In the genomic region with DNA sequence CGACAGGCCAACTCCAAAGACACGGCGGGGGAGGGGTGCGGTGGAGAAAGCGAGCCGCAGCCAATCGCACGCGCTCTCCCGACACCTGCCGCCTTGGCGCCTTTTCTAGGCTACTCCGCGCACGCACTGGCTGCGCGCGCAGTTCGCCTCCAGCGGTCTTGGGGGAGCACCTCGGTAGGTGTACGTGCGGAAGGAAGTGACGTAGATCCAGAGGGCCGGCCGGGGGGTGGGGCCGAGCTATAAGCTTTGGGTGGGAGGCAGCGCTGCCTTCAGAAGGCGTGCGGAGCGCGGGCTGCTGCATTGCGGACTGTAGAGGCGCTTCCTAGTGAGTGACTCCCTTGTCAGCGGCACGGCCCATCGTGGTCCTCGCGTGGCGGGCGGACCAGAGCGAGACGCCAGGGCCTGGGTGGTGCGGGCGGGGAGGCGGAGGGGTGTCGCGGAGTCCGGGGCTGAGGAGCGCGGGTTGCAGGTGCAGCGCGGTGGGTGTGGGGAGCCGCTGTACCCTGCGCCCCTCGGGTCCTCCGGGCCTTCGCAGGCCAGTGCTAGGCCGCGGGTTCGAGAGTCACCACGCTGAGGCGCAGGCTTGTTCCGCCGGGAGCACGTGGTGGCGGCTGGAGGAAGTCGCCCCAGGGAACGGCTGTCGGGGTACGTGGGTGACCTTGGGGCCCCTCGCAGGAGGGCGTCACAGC, we compare ENCODE assay signal across 7 mouse cellular contexts. TPM values are rescaled to one million over a fixed set of nuclear protein-coding genes. Genes with fewer than 3 reads are reported as not detected.
A peak's percentile ranks its signal among the peaks of the same experiment; 100 is the strongest.
DNase-seq lines count a peak whose midpoint lies in the region; ATAC-seq lines count a peak whose summit lies in the region.

TSS of gene Tfrc (plus strand) at position 209 of the 689 bp plus-strand sequence.

- H3K36me3 ChIP-seq in embryonic facial prominence, embryonic 11.5 days (replicated peaks; ENCODE audit: control insufficient read depth, insufficient read depth, low read depth, low read length): no peaks in the 10 kb centered on the region
- peaks cover 6% of the 10 kb centered on the region; the same call in 1 of the 2 replicates for H3K36me3 ChIP-seq in limb, embryonic 10.5 days
- no peaks in the 10 kb centered on the region for H3K36me3 ChIP-seq in midbrain, embryonic 13.5 days

- H3K9me3 ChIP-seq in embryonic facial prominence, embryonic 11.5 days (replicated peaks; ENCODE audit: control insufficient read depth, low read length): no peaks in the 10 kb centered on the region
- H3K9me3 ChIP-seq in limb, embryonic 10.5 days (replicated peaks): no peaks in the 10 kb centered on the region
- no peaks in the 10 kb centered on the region for H3K9me3 ChIP-seq in midbrain, embryonic 13.5 days

- peak within 1 kb of the TSS; percentile 78 for H3K9ac ChIP-seq in embryonic facial prominence, embryonic 11.5 days (replicated peaks; ENCODE audit: low read length)
- peak within 1 kb of the TSS; percentile 89 for H3K9ac ChIP-seq in midbrain, embryonic 13.5 days (replicated peaks)

- H3K4me1 ChIP-seq in embryonic facial prominence, embryonic 11.5 days (ENCODE audit: control insufficient read depth, insufficient read depth, low read length): no peaks in the 10 kb centered on the region
- peaks cover 20% of the 10 kb centered on the region for H3K4me1 ChIP-seq in limb, embryonic 10.5 days
- peaks cover 21% of the 10 kb centered on the region for H3K4me1 ChIP-seq in midbrain, embryonic 13.5 days (replicated peaks)

- ATAC-seq in embryonic facial prominence, embryonic 11.5 days (replicated peaks; ENCODE audit: insufficient number of reproducible peaks, low FRiP score, low TSS enrichment, low read depth): peak; percentile 98
- ATAC-seq in granulocyte monocyte progenitor cell, adult 5-6 weeks (replicated peaks; ENCODE audit: poor library complexity, severe bottlenecking): peak; percentile 96
- peak; percentile 100 for ATAC-seq in midbrain, embryonic 13.5 days

- WGBS in embryonic facial prominence, embryonic 11.5 days: under 1% methylated on average over 72 of the region's 73 CpGs
- under 1% methylated on average over 73 of the region's 73 CpGs for WGBS in limb, embryonic 10.5 days
- WGBS in midbrain, embryonic 13.5 days: under 1% methylated on average over 72 of the region's 73 CpGs

- no peaks in the 10 kb centered on the region for H3K27me3 ChIP-seq in embryonic facial prominence, embryonic 11.5 days (ENCODE audit: control insufficient read depth, insufficient read depth, low read length)
- no peaks in the 10 kb centered on the region for H3K27me3 ChIP-seq in limb, embryonic 10.5 days (ENCODE audit: low read depth, poor library complexity, severe bottlenecking)
- peaks cover 15% of the 10 kb centered on the region for H3K27me3 ChIP-seq in midbrain, embryonic 13.5 days

- peak within 1 kb of the TSS; percentile 85 for H3K4me3 ChIP-seq in embryonic facial prominence, embryonic 11.5 days (ENCODE audit: low read depth, low read length)
- peak within 1 kb of the TSS; percentile 92 for H3K4me3 ChIP-seq in limb, embryonic 10.5 days
- H3K4me3 ChIP-seq in midbrain, embryonic 13.5 days (replicated peaks): peak within 1 kb of the TSS; percentile 88

- peak; percentile 98 for DNase-seq in adrenal gland, postnatal 14 days
- peak; percentile 100 for DNase-seq in embryonic facial prominence, embryonic 11.5 days (ENCODE audit: low spot score)
- peak; percentile 99 for DNase-seq in kidney, adult 11 months
- DNase-seq in limb, embryonic 10.5 days (ENCODE audit: low spot score): peak; percentile 99
- DNase-seq in spleen, adult 12 weeks (ENCODE audit: low spot score): peak; percentile 94

- H3K27ac ChIP-seq in embryonic facial prominence, embryonic 11.5 days (replicated peaks; ENCODE audit: low read depth, low read length): peak within 1 kb of the TSS; percentile 89
- H3K27ac ChIP-seq in limb, embryonic 10.5 days: peak within 1 kb of the TSS; percentile 94
- peak within 1 kb of the TSS; percentile 95 for H3K27ac ChIP-seq in midbrain, embryonic 13.5 days

- peak within 1 kb of the TSS; percentile 86 for H3K4me2 ChIP-seq in embryonic facial prominence, embryonic 11.5 days (ENCODE audit: low read depth, low read length)
- H3K4me2 ChIP-seq in midbrain, embryonic 13.5 days (replicated peaks): peak within 1 kb of the TSS; percentile 70

RNA-seq across cellular contexts. Expression of gene Tfrc, which starts in this region (rescaled TPM):
- total RNA-seq in adrenal gland, postnatal 14 days (2021): 181 and 285 TPM in 2 replicates
- 57.9 and 63.2 TPM in 2 replicates for polyA plus RNA-seq in embryonic facial prominence, embryonic 11.5 days (2014; fragmentation: Nextera tagmentation; extraction: Ambion mirVana)
- 65.6 and 67.9 TPM in 2 replicates for total RNA-seq in granulocyte monocyte progenitor cell, adult 5-6 weeks (2014; fragmentation: Nextera tagmentation)
- 105 and 142 TPM in 2 replicates for total RNA-seq in granulocyte monocyte progenitor cell, adult 5-6 weeks (2017)
- polyA plus RNA-seq in limb, embryonic 10.5 days (2016; fragmentation: Nextera tagmentation; extraction: Ambion mirVana): 55.9 and 56.9 TPM in 2 replicates
- 35.8 and 45.9 TPM in 2 replicates for polyA plus RNA-seq in midbrain, embryonic 13.5 days (2015; fragmentation: Nextera tagmentation; extraction: Ambion mirVana)

Comparison
In these comparisons a context has a peak if more than half of its experiments do, and no peak if none do; other contexts are left out.
1. Peak in every context shown above with its lines: DNase-seq, ATAC-seq, H3K4me3 ChIP-seq and H3K27ac ChIP-seq.